Mouse (Mus musculus) liver, embryonic 12.5 days (tissue): ENCODE data around the gene Klf5. TPM values are rescaled to one million over a fixed set of nuclear protein-coding genes. Genes with fewer than 3 reads are reported as not detected.

Experiments used
- ATAC-seq: fragments of 200-750 bp; cut with Nextera tagmentation; 2 replicates; pipeline ENCODE4 v1.8.0; 2017; ENCODE audit warnings: moderate number of reproducible peaks, mild to moderate bottlenecking, moderate library complexity
- H3K27ac ChIP-seq: fragments of 300-500 bp; sonication (generic); 2 replicates; pipeline ENCODE4 v1.5.1; 2016; ENCODE audit warnings: mild to moderate bottlenecking
- H3K27me3 ChIP-seq: fragments of 300-500 bp; sonication (generic); replicated peaks from 2 replicates; pipeline ENCODE4 v1.6.1; 2016; ENCODE audit warnings: mild to moderate bottlenecking, moderate library complexity
- H3K36me3 ChIP-seq: fragments of 300-500 bp; sonication (generic); 2 replicates; pipeline ENCODE4 v1.6.1; 2016; ENCODE audit warnings: mild to moderate bottlenecking, moderate library complexity
- H3K4me1 ChIP-seq: fragments of 300-500 bp; sonication (generic); 2 replicates; pipeline ENCODE4 v1.6.1; 2016
- H3K4me2 ChIP-seq: fragments of 300-500 bp; sonication (generic); 2 replicates; pipeline ENCODE4 v1.6.1; 2016; ENCODE audit warnings: mild to moderate bottlenecking, moderate library complexity
- H3K4me3 ChIP-seq: fragments of 300-500 bp; sonication (generic); 2 replicates; pipeline ENCODE4 v1.5.1; 2016; ENCODE audit warnings: mild to moderate bottlenecking, moderate library complexity
- H3K9ac ChIP-seq: fragments of 300-500 bp; sonication (generic); 2 replicates; pipeline ENCODE4 v1.6.1; 2016; ENCODE audit warnings: mild to moderate bottlenecking, moderate library complexity
- H3K9me3 ChIP-seq: fragments of 300-500 bp; sonication (generic); replicated peaks from 2 replicates; pipeline ENCODE4 v1.6.1; 2016; ENCODE audit warnings: mild to moderate bottlenecking, moderate library complexity
- WGBS: fragments of 180-500 bp; shearing (Covaris S2); methylation state at CpG from one replicate; pipeline ENCODE4 v1.1.7; 2016; ENCODE audit not compliant: insufficient replicate concordance; 5-methylcytosine and 5-hydroxymethylcytosine counted together
- polyA plus RNA-seq: library from polyadenylated mRNA; unstranded; fragments of >200 nt; fragmentation: Nextera tagmentation; extraction: Ambion mirVana; gene quantifications from 2 replicates; pipeline ENCODE4 v1.2.1, GENCODE M21; 2016

Klf5 gene
- polyA plus RNA-seq, 1 experiment from 2014 or later: 1.2 TPM

GRCm38 (mm10) chr14:99316275-99316674, 17.8 kb downstream of the Klf5 start:
- H3K4me3 ChIP-seq: no peak overlapping the region
- no peaks in the 10 kb centered on the region for H3K4me1 ChIP-seq
- H3K27me3 ChIP-seq: no peaks in the 10 kb centered on the region
- no peak for ATAC-seq
- H3K9ac ChIP-seq: no peak overlapping the region
- no peaks in the 10 kb centered on the region for H3K9me3 ChIP-seq
- H3K4me2 ChIP-seq: no peak overlapping the region
- H3K36me3 ChIP-seq: no peaks in the 10 kb centered on the region
- no peak overlapping the region for H3K27ac ChIP-seq
- WGBS: 80% methylated on average over 4 of the region's 4 CpGs

DNA sequence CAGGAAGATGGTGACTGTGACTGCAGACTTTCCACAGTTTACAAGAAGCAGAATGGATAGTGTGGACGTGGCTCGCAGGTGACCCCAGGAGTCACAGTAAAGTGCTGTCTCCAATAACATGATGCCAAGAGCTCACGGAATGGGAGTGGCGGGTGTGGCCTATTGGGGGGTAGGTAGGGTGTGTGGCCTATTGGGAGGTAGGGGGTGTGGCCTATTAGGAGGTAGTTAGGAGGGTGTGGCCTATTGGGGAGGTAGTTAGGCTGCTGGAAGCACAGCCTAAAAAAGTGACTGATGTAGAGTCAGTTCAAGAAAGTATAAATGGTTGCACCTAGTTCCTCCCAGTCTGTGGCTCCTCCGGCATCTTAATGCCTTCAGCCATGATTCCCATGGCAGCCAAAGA, 22.2 kb downstream of the Klf5 start:
- H3K4me2 ChIP-seq: no peak overlapping the region
- H3K9me3 ChIP-seq: no peaks in the 10 kb centered on the region
- 73% methylated on average over 5 of the region's 5 CpGs for WGBS
- no peak overlapping the region for H3K27ac ChIP-seq
- ATAC-seq: peak; percentile 46; the same call in 1 of the 2 replicates
- H3K27me3 ChIP-seq: no peaks in the 10 kb centered on the region
- H3K4me1 ChIP-seq: no peaks in the 10 kb centered on the region
- no peaks in the 10 kb centered on the region for H3K36me3 ChIP-seq
- no peak overlapping the region for H3K4me3 ChIP-seq
- H3K9ac ChIP-seq: no peak overlapping the region

- no peak for ATAC-seq
- WGBS: 85% methylated on average over 10 of the region's 10 CpGs
- Histone ChIP-seq H3K9ac (no peak overlapping the region), H3K36me3 (no peaks in the 10 kb centered on the region), H3K4me1 (no peaks in the 10 kb centered on the region), H3K9me3 (no peaks in the 10 kb centered on the region), H3K4me3 (no peak overlapping the region), H3K4me2 (no peak overlapping the region), H3K27me3 (no peaks in the 10 kb centered on the region), H3K27ac (no peak overlapping the region)
Observed at GRCm38 (mm10) chr14:99323376-99323775, 24.9 kb downstream of the Klf5 start.

DNA sequence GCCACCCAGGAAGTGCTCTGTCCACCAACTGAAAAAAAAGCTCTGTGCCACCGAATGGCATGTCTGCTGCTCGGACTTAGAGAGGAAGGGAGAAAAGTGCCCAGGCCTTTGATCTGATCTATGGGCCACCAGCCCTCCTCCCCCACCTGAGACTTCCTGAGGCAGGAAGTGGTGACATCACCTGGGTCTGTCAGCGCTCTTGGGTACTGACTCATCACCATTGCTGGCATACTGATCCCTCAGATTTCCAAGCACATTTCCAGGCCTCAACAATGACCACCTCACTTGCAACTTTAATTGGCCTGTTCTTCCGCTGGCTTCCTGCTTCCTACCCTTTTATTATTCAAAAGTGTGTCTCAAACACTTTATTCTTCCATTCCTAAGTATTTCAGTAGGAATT, 26.0 kb downstream of the Klf5 start:
- WGBS: 52% methylated on average over 4 of the region's 4 CpGs
- Histone ChIP-seq H3K27me3 (no peaks in the 10 kb centered on the region), H3K4me1 (no peaks in the 10 kb centered on the region), H3K9ac (no peak overlapping the region), H3K9me3 (no peaks in the 10 kb centered on the region), H3K4me3 (no peak overlapping the region), H3K36me3 (no peaks in the 10 kb centered on the region), H3K27ac (no peak overlapping the region), H3K4me2 (no peak overlapping the region)
- ATAC-seq: no peak

DNA sequence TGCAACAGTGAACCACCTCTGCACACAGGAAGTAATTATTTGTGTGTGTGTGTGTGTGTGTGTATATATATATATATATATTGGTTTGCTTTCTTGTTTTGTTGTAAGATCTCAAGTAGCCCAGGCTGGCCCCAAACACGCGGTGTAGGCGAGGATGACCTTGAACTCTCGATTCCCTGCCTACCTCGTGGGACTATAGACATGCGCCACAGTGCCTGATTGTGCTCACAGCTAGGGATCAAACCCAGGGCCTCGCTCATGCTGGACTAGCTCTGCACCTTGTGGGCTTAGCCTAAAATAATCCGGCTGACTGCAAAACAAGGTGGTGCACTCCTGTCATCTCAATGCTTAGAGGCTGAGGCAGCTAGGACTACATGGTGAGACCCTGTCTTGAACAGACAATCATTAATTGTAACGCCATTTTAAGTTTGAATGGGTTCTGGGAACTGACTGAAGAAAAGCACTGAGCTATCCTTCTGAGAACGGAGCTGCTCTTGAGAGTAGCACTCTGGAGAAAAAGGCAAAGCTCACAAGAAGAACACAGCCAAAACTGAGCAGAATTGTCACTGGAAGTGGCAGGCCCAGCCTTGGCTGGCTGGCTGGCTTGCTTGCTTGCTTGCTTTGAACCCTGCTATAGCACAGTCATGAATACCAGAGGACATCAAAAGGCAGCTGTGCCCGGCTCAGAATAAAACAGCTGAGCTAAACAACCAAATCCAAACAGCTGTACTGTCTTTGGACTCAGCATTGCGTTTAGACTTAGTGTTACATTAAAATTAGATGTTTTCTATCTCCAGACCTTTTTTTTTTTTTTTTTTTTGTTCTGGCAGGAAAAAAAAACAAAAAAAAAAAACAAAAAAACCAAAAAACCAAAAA, 27.3 kb downstream of the Klf5 start:
- Histone ChIP-seq H3K4me2 (no peak overlapping the region), H3K27me3 (no peaks in the 10 kb centered on the region), H3K9ac (no peak overlapping the region), H3K4me1 (no peaks in the 10 kb centered on the region), H3K4me3 (no peak overlapping the region), H3K36me3 (no peaks in the 10 kb centered on the region), H3K9me3 (no peaks in the 10 kb centered on the region), H3K27ac (no peak overlapping the region)
- no peak for ATAC-seq
- 79% methylated on average over 12 of the region's 12 CpGs for WGBS

DNA sequence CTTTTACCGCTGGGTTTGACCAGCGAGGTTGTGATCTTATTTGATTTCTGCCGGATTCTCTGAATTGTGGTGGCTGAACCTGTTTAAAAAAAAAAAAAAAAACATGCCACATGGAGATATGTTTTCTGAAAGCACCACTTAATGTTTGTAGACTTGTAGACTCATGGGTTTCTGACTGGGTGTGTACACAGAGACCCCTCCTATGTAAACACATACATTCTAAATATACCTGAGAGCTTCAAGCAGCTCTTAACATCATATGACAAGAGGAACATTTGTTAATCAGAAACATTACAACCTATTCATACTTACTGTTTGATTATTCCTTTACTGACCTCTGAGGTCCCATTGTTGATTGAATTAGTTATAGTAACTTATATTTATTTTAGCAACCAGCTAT, 38.1 kb downstream of the Klf5 start:
- 71% methylated on average over 3 of the region's 3 CpGs for WGBS
- no peaks in the 10 kb centered on the region for H3K4me1 ChIP-seq
- H3K27ac ChIP-seq: no peak overlapping the region
- no peaks in the 10 kb centered on the region for H3K27me3 ChIP-seq
- no peak overlapping the region for H3K9ac ChIP-seq
- no peaks in the 10 kb centered on the region for H3K36me3 ChIP-seq
- no peak overlapping the region for H3K4me2 ChIP-seq
- no peaks in the 10 kb centered on the region for H3K9me3 ChIP-seq
- no peak for ATAC-seq
- H3K4me3 ChIP-seq: no peak overlapping the region

DNA sequence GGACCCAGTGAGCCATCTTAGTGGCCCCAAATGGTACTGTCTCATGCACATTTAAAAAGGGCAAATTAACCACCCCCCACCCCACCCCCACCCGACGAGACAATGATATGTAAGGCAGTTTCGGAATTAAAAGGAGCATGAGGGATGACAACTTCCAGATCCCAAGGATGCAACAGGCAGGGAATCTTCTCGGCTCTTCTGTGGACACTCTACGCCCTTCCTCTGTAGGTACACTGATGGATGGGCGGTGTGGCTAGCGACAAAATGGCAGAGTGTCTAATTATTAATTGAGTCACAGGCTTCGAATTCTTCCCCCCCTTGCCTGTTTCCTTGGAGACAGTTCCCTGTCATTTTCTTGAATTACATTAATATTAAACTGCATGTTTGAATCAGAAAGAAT, 40.5 kb downstream of the Klf5 start:
- no peak overlapping the region for H3K4me2 ChIP-seq
- ATAC-seq: no peak
- no peaks in the 10 kb centered on the region for H3K4me1 ChIP-seq
- no peaks in the 10 kb centered on the region for H3K27me3 ChIP-seq
- no peaks in the 10 kb centered on the region for H3K9me3 ChIP-seq
- H3K9ac ChIP-seq: no peak overlapping the region
- H3K36me3 ChIP-seq: no peaks in the 10 kb centered on the region
- no peak overlapping the region for H3K4me3 ChIP-seq
- WGBS: 60% methylated on average over 8 of the region's 8 CpGs
- no peak overlapping the region for H3K27ac ChIP-seq

DNA sequence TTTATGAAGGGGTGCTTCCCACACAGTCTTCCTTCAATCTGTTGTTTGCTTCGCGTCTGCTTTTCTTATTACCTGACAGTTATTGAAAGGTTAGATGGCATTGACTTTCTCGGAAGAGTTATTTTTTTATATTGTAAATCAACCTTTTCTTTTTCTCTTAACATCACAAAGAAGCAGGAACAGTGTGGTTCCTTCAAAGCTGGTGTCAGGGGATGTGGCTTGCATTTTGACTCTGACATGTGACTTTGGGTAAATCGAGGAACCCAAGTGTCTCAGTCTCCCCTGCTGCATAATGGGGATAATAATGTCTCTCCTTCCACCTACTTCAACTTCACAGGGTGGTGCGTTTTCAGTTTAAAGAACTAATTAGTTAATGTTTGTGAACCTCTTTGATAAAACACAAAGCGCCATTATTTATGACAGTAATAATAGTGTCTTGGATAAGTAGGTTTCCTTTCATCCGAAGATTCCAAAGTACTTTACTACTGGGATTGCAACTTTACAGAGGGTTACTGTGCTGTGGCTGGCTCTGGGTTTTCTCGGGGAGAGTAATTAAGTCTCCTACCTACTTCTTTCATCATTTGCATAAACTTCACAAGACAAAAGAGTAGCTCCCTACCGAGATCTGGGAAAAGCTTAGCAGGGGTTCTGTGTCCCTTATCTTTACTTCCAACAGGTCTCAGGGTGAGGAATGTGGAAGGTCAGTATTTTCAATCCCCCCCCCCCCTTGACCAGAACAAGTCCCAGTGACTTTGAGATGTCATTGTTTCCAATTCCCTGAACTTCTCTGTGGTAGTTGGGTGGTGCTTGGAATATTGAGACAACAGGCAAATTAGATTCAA, 41.4 kb downstream of the Klf5 start:
- no peak overlapping the region for H3K4me2 ChIP-seq
- H3K27ac ChIP-seq: no peak overlapping the region
- no peaks in the 10 kb centered on the region for H3K9me3 ChIP-seq
- H3K36me3 ChIP-seq: no peaks in the 10 kb centered on the region
- H3K27me3 ChIP-seq: no peaks in the 10 kb centered on the region
- no peak for ATAC-seq
- no peaks in the 10 kb centered on the region for H3K4me1 ChIP-seq
- no peak overlapping the region for H3K4me3 ChIP-seq
- H3K9ac ChIP-seq: no peak overlapping the region
- WGBS: 27% methylated on average over 9 of the region's 9 CpGs

GRCm38 (mm10) chr14:99340703-99341102, 42.2 kb downstream of the Klf5 start:
- Histone ChIP-seq H3K36me3 (no peaks in the 10 kb centered on the region), H3K4me3 (no peak overlapping the region), H3K9ac (no peak overlapping the region), H3K4me1 (no peaks in the 10 kb centered on the region), H3K9me3 (no peaks in the 10 kb centered on the region), H3K27me3 (no peaks in the 10 kb centered on the region), H3K4me2 (no peak overlapping the region), H3K27ac (no peak overlapping the region)
- 66% methylated on average over 1 of the region's 1 CpGs for WGBS
- no peak for ATAC-seq

DNA sequence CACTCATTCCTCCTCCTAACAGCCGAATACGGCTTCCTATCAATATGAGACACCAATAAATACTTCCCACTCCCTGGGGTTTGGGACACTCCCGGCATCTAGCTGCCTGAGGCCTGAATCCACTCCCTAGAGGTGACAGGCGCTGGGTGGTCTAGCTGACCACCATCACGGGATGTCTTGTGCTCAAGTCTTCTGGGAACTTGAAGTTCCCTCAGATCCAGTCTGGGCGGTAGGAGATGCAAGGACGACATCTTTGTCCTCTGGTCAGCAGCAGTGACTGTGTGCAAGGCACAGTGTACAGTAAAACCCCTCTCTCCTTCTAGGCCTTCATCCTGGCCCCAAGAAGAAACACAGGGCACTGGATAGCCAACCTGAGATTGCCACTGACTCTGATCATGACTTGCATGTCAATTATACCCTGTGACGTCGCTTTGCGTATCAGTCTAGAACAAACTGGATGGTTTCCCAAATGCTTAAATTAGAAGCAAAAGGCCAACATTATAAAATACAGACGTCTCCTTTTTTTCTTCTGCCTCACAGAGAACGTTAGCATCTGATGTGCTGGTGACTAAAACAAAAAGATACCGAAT, 49.8 kb downstream of the Klf5 start:
- ATAC-seq: no peak
- Histone ChIP-seq H3K27ac (no peak overlapping the region), H3K9ac (no peak overlapping the region), H3K4me1 (no peaks in the 10 kb centered on the region), H3K36me3 (no peaks in the 10 kb centered on the region), H3K4me2 (no peak overlapping the region), H3K27me3 (no peaks in the 10 kb centered on the region), H3K4me3 (no peak overlapping the region), H3K9me3 (no peaks in the 10 kb centered on the region)
- WGBS: 70% methylated on average over 13 of the region's 13 CpGs

- no peak overlapping the region for H3K27ac ChIP-seq
- H3K4me1 ChIP-seq: no peaks in the 10 kb centered on the region
- H3K4me2 ChIP-seq: no peak overlapping the region
- H3K27me3 ChIP-seq: no peaks in the 10 kb centered on the region
- no peak overlapping the region for H3K9ac ChIP-seq
- 74% methylated on average over 6 of the region's 6 CpGs for WGBS
- no peak overlapping the region for H3K4me3 ChIP-seq
- no peaks in the 10 kb centered on the region for H3K36me3 ChIP-seq
- no peak for ATAC-seq
- H3K9me3 ChIP-seq: no peaks in the 10 kb centered on the region
Observed at GRCm38 (mm10) chr14:99349606-99350005, 51.1 kb downstream of the Klf5 start.

DNA sequence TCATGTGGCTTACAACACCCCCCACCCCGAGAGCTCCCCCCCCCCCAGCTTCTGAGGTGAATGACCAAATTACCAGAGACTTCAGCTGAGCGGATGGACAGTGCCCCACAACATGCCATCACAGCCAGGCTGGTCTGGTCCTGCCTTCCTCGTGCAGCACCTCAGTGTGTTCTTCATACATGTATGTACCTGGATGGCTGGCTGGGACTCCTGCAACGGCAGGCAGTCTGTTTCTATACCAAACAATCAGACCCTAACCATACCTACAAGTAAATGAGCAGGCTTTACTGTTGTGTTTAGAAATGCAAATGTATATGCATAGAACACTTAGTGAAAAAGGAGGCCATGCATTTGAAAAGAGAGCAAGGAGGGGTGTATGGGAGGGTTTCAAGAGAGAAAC, 54.5 kb downstream of the Klf5 start:
- Histone ChIP-seq H3K9ac (no peak overlapping the region), H3K36me3 (no peaks in the 10 kb centered on the region), H3K4me1 (no peaks in the 10 kb centered on the region), H3K4me3 (no peak overlapping the region), H3K4me2 (no peak overlapping the region), H3K27me3 (no peaks in the 10 kb centered on the region), H3K27ac (no peak overlapping the region), H3K9me3 (no peaks in the 10 kb centered on the region)
- no peak for ATAC-seq
- WGBS: 44% methylated on average over 4 of the region's 4 CpGs
